Mouse (Mus musculus) heart, embryonic 13.5 days (tissue): Measurements from ENCODE around the gene Ghrh. TPM values are rescaled to one million over a fixed set of nuclear protein-coding genes. Genes with fewer than 3 reads are reported as not detected.

Experiments
- ATAC-seq: fragments of 200-750 bp; cut with Nextera tagmentation; 2 replicates; pipeline ENCODE4 v1.8.0; 2017; ENCODE audit warnings: moderate TSS enrichment; ENCODE audit not compliant: insufficient number of reproducible peaks, low FRiP score, low TSS enrichment; ENCODE audit errors: extremely low read depth
- H3K27ac ChIP-seq: fragments of 300-500 bp; sonication (generic); replicated peaks from 2 replicates; pipeline ENCODE4 v1.5.1; 2015; ENCODE audit warnings: moderate library complexity, mild to moderate bottlenecking, inconsistent platforms
- H3K27me3 ChIP-seq: fragments of 300-500 bp; sonication (generic); replicated peaks from 2 replicates; pipeline ENCODE4 v1.6.1; 2015; ENCODE audit warnings: mild to moderate bottlenecking, inconsistent platforms
- H3K36me3 ChIP-seq: fragments of 300-500 bp; sonication (generic); 2 replicates; pipeline ENCODE4 v1.6.1; 2015; ENCODE audit warnings: mild to moderate bottlenecking, inconsistent platforms
- H3K4me1 ChIP-seq: fragments of 300-500 bp; sonication (generic); 2 replicates; pipeline ENCODE4 v1.6.1; 2015; ENCODE audit warnings: inconsistent platforms
- H3K4me2 ChIP-seq: fragments of 300-500 bp; sonication (generic); 2 replicates; pipeline ENCODE4 v1.6.1; 2015; ENCODE audit warnings: inconsistent platforms, mild to moderate bottlenecking, moderate library complexity
- H3K4me3 ChIP-seq: fragments of 300-500 bp; sonication (generic); 2 replicates; pipeline ENCODE4 v1.5.1; 2015; ENCODE audit warnings: moderate library complexity, mild to moderate bottlenecking, inconsistent platforms
- H3K9ac ChIP-seq: fragments of 300-500 bp; sonication (generic); 2 replicates; pipeline ENCODE4 v1.6.1; 2015; ENCODE audit warnings: inconsistent platforms, mild to moderate bottlenecking, moderate library complexity
- H3K9me3 ChIP-seq: fragments of 300-500 bp; sonication (generic); 2 replicates; pipeline ENCODE4 v1.6.1; 2016; ENCODE audit warnings: inconsistent platforms
- WGBS: fragments of 180-500 bp; shearing (Covaris S2); methylation state at CpG from one replicate; pipeline ENCODE4 v1.1.7; 2015; ENCODE audit warnings: mixed read lengths; 5-methylcytosine and 5-hydroxymethylcytosine counted together
- polyA plus RNA-seq: library from polyadenylated mRNA; unstranded; fragments of >200 nt; fragmentation: Nextera tagmentation; extraction: Ambion mirVana; gene quantifications from 2 replicates; pipeline ENCODE4 v1.2.1, GENCODE M21; 2015

Ghrh gene
- polyA plus RNA-seq, 1 experiment from 2014 or later = not detected

DNA sequence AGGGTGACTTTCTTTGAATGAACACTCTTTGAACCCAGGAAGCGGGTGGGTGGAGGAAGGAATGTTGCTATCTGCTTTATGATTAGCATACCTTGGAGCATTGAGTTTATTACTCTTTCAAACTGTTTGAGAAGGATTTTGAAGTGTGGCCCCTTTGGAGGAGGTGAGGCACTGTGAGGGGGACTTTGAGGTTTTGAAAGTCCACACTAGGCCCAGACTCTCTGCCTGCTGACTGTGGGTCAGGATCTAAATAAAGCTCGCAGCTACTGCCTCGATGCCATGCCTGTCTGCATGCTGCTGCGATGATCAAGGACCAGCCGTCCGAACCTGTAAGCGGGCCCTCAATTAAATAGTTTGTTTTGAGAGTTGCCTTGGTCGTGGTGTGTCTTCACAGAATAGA lies 27.7 kb upstream of the Ghrh start:
- Histone ChIP-seq H3K27ac (peak overlapping the region; percentile 59; the same call in 1 of the 2 replicates), H3K27me3 (no peaks in the 10 kb centered on the region), H3K4me3 (no peak overlapping the region), H3K9ac (peak overlapping the region; percentile 24; the same call in 1 of the 2 replicates), H3K36me3 (peaks cover 28% of the 10 kb centered on the region), H3K9me3 (no peaks in the 10 kb centered on the region), H3K4me1 (peaks cover 66% of the 10 kb centered on the region), H3K4me2 (peak overlapping the region; percentile 26; the same call in 1 of the 2 replicates)
- no peak for ATAC-seq
- 48% methylated on average over 8 of the region's 8 CpGs for WGBS

DNA sequence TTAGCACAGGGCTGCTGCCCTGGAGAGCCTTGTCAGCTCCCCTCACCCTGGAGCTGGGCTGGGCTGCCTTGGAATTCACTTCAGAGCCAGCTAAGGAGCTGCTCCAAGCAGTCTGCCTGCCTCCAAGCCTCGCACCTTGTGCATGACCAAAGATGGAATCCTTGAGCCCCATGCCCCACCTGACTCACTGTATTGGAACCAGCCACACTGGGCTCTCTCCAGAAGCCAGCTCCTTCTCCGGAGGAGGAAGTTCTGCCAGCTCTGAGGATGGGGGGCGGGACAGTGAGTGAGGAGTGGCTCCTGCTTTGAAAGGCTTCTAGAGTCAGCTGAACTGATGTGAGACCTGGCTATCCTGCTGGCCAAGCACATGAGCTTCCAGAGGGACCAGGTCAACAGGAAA lies 26.4 kb upstream of the Ghrh start:
- Histone ChIP-seq H3K4me3 (no peak overlapping the region), H3K27ac (0 out of 2 replicates have a peak overlapping the region, but pooled peaks have one; percentile 1), H3K9ac (peak overlapping the region; percentile 38; the same call in 1 of the 2 replicates), H3K4me2 (no peak overlapping the region), H3K9me3 (no peaks in the 10 kb centered on the region), H3K4me1 (peaks cover 70% of the 10 kb centered on the region), H3K27me3 (no peaks in the 10 kb centered on the region), H3K36me3 (peaks cover 18% of the 10 kb centered on the region)
- ATAC-seq = no peak
- WGBS = 71% methylated on average over 3 of the region's 3 CpGs

DNA sequence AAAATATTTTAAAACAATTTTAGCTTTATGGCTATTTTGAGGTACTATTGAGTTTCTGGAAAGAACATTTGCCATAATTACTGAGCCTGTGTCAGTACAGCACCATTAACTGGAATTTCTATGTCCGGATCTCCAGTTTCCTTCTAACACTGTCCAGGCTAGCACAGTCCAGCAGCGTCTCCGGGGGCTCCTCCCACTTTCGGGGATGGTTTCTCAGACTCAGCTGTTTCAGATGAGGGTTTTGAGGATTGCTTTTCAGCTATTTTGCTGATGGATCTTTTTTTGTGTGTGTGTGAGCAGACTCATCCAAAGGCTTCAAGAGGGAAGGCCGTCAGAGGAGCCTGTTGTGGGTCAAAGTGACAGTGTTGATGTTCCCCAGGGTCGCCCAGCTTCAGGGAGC lies 24.4 kb upstream of the Ghrh start:
- peaks cover 66% of the 10 kb centered on the region for H3K4me1 ChIP-seq
- no peaks in the 10 kb centered on the region for H3K9me3 ChIP-seq
- no peak overlapping the region for H3K4me3 ChIP-seq
- ATAC-seq = no peak
- no peak overlapping the region for H3K4me2 ChIP-seq
- H3K36me3 ChIP-seq = peaks cover 18% of the 10 kb centered on the region
- H3K9ac ChIP-seq = peak overlapping the region; percentile 42; the same call in 1 of the 2 replicates
- 40% methylated on average over 6 of the region's 6 CpGs for WGBS
- H3K27ac ChIP-seq = 0 out of 2 replicates have a peak overlapping the region, but pooled peaks have one; percentile 12
- no peaks in the 10 kb centered on the region for H3K27me3 ChIP-seq

DNA sequence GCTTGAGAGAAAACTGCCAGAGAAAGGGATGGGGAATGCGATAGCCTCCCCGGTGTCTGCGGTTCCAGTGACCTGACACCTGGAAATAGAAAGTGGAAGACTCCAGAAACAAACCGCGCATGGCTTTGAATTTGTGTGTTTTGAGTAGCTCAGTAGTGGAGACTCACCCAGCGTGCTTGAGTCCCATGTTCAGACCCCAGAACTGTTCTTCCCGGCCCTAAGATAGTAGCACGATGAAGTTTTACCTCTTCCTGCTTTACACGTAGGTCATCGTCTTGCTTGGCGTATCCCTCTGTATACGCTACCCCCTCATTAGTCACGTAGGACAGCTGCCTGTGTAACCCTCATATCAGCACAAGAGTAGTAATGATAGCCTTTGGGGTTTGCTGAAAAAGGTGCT lies 20.7 kb upstream of the Ghrh start:
- Histone ChIP-seq H3K36me3 (peaks cover 7% of the 10 kb centered on the region; the same call in 1 of the 2 replicates), H3K9me3 (no peaks in the 10 kb centered on the region), H3K9ac (peak overlapping the region; percentile 95), H3K27ac (peak overlapping the region; percentile 90), H3K4me3 (peak overlapping the region; percentile 86), H3K4me1 (peaks cover 39% of the 10 kb centered on the region), H3K4me2 (peak overlapping the region; percentile 81), H3K27me3 (no peaks in the 10 kb centered on the region)
- no peak for ATAC-seq
- 3% methylated on average over 13 of the region's 13 CpGs for WGBS

DNA sequence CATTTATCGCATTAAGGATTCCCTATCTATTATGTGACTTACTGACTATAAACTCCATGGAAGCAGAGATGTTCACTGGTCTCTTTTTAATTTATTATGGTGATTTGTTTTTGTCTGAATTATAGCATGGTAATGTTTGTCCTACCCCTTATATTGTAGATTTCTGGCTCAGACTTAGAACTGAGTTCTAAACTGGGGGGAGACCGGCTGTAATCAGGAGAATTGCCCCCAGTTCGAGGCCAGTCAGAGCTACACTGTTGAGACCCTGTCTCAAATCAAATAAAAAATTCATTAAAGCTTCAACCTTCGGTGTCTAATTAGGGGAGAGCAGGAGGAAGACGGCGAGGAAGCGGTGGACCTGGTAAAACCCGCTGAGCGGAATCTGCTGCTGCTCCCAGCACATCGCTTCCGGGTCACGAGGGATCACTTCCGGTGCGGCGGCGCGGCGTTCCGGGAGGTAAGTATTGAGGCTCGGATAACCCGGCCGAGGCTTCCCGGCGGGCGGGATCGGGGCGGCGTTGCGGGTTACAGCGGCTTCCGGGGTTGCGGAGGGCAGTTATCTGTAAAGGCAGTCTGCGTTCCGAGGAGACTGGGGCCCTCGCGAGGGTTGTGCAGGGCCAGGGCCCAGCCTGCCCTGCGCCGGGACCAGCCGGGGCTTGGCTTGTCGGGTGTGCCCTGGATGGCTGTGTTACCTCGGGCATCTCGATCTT lies 20.0 kb upstream of the Ghrh start, which contains the start of gene Manbal:
TSS of gene Manbal (plus strand) at position 411 of the 710 bp plus-strand sequence.
- Histone ChIP-seq H3K36me3 (peaks cover 7% of the 10 kb centered on the region; the same call in 1 of the 2 replicates), H3K4me3 (peak within 1 kb of the TSS; percentile 86), H3K4me1 (peaks cover 35% of the 10 kb centered on the region), H3K27me3 (no peaks in the 10 kb centered on the region), H3K27ac (peak within 1 kb of the TSS; percentile 90), H3K9ac (peak within 1 kb of the TSS; percentile 95), H3K9me3 (no peaks in the 10 kb centered on the region), H3K4me2 (peak within 1 kb of the TSS; percentile 81)
- 4% methylated on average over 42 of the region's 42 CpGs for WGBS
- ATAC-seq = peak; percentile 68; the same call in 1 of the 2 replicates

DNA sequence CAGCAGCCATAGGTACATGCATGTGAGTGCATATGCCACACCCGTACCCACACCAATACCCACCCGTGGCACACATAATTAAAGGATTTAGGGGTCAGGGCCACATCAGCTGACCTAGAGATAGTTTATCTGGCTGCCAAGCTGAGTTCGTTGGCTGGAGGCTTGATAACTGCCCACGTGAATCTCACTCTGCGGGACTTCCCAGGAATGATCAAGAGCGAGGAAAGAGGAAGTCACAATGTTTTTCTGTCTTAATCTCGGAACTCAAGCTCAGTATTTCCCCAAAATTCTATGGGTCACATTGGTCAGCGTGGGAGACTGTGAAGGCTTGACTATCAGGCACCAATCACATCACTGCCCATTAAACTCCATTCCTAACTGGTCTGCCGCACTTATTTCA lies 19.5 kb upstream of the Ghrh start:
- Histone ChIP-seq H3K4me3 (peak overlapping the region; percentile 86), H3K4me1 (peaks cover 34% of the 10 kb centered on the region), H3K27ac (peak overlapping the region; percentile 90), H3K9me3 (no peaks in the 10 kb centered on the region), H3K27me3 (no peaks in the 10 kb centered on the region), H3K4me2 (peak overlapping the region; percentile 81), H3K36me3 (peaks cover 7% of the 10 kb centered on the region; the same call in 1 of the 2 replicates), H3K9ac (peak overlapping the region; percentile 95)
- WGBS = 45% methylated on average over 9 of the region's 9 CpGs
- ATAC-seq = no peak

DNA sequence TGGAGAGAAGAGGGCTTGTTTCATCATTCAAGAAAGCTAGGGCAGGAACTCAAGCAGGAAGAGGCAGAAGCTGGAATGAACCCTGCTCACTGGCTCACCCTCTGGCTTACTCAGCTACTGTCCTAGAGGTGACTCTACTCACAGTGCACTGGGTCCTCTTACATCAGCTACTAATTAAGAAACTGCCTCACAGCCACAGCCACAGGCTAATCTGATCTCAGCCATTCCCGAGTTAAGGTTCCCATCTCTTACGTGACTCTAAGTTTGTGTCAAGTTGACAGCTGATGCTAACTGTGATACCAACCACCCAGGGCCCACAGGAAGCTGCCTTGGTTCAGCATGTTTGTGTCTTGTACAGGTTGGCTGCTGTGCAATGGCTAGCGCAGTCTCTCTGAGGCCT lies 15.7 kb upstream of the Ghrh start:
- Histone ChIP-seq H3K27ac (no peak overlapping the region), H3K36me3 (no peaks in the 10 kb centered on the region), H3K9ac (no peak overlapping the region), H3K4me2 (no peak overlapping the region), H3K4me3 (no peak overlapping the region), H3K27me3 (no peaks in the 10 kb centered on the region), H3K9me3 (no peaks in the 10 kb centered on the region), H3K4me1 (peaks cover 15% of the 10 kb centered on the region)
- 63% methylated on average over 3 of the region's 3 CpGs for WGBS
- no peak for ATAC-seq

DNA sequence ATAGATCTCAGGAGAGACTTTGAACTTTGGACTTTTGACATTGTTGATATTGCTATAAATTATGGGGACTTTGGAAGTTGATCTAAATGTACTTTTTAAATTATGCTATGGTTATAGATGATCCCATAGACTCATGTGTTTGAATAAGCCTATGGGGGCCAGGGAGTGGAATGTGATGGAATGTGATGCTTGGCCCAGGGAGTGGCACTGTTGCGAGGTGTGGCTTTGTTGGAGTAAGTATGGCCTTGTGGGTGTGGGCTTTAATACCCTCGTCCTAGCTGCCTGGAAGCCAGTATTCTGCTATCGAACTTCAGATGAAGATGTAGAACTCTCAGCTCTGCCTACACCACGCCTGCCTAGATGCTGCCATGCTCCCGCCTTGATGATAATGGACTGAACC lies 12.7 kb upstream of the Ghrh start:
- H3K27ac ChIP-seq = no peak overlapping the region
- WGBS = 73% methylated on average over 5 of the region's 5 CpGs

DNA sequence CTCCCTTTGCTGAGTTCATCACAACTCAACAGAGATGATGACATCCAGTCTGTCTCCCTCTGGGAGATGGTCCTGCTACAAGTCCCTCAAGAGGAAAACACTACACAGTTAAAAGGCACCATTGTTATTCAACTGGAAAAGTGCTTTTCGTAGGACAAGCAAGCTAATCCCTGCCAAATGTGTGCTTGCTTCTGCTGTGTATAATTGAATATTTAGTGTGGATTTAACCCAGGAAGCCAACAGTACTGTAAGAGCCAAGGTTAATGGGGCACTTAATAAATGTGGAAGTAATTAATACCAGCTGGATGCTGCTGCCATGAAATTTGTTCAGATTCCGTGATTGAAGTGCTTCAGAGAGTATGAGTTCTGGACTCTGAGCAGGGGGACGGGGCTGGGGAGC lies 6.8 kb upstream of the Ghrh start:
- no peaks in the 10 kb centered on the region for H3K27me3 ChIP-seq
- H3K27ac ChIP-seq = no peak overlapping the region
- H3K4me1 ChIP-seq = no peaks in the 10 kb centered on the region
- no peak overlapping the region for H3K4me2 ChIP-seq
- H3K9ac ChIP-seq = no peak overlapping the region
- ATAC-seq = no peak
- WGBS = 57% methylated on average over 3 of the region's 3 CpGs
- no peaks in the 10 kb centered on the region for H3K36me3 ChIP-seq
- 0 out of 2 replicates have a peak, but pooled peaks cover 4% of the 10 kb centered on the region for H3K9me3 ChIP-seq
- no peak overlapping the region for H3K4me3 ChIP-seq

More for the DNA sequence above, 12.7 kb upstream of the Ghrh start:
- H3K9ac ChIP-seq = no peak overlapping the region
- H3K9me3 ChIP-seq = 0 out of 2 replicates have a peak, but pooled peaks cover 4% of the 10 kb centered on the region
- H3K36me3 ChIP-seq = no peaks in the 10 kb centered on the region
- H3K4me1 ChIP-seq = peaks cover 8% of the 10 kb centered on the region
- no peak overlapping the region for H3K4me3 ChIP-seq
- no peak overlapping the region for H3K4me2 ChIP-seq
- ATAC-seq = no peak
- H3K27me3 ChIP-seq = no peaks in the 10 kb centered on the region

DNA sequence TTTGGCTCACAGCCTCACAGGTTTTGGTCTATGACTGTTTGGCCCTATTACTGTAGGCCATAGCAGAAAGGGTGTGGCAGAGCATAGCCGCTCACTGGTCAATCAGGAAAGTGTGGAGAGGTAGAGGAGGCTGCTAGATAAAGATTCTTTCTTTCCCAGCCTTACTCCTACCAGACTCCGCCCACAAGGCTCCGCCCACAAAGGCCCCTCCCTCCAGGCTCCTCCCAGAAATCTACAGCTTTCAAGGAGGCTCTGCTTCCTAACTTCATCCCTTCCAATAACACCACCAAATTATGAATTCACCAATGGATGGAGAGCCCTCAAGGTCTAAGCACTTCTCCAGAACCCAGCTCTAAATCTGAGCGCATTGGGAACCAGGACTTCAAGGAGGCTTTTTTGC lies 5.9 kb upstream of the Ghrh start:
- 0 out of 2 replicates have a peak, but pooled peaks cover 4% of the 10 kb centered on the region for H3K9me3 ChIP-seq
- no peak overlapping the region for H3K4me3 ChIP-seq
- H3K4me2 ChIP-seq = no peak overlapping the region
- ATAC-seq = no peak
- H3K27me3 ChIP-seq = no peaks in the 10 kb centered on the region
- H3K9ac ChIP-seq = no peak overlapping the region
- WGBS = 56% methylated on average over 4 of the region's 4 CpGs
- no peaks in the 10 kb centered on the region for H3K36me3 ChIP-seq
- H3K4me1 ChIP-seq = no peaks in the 10 kb centered on the region
- no peak overlapping the region for H3K27ac ChIP-seq

DNA sequence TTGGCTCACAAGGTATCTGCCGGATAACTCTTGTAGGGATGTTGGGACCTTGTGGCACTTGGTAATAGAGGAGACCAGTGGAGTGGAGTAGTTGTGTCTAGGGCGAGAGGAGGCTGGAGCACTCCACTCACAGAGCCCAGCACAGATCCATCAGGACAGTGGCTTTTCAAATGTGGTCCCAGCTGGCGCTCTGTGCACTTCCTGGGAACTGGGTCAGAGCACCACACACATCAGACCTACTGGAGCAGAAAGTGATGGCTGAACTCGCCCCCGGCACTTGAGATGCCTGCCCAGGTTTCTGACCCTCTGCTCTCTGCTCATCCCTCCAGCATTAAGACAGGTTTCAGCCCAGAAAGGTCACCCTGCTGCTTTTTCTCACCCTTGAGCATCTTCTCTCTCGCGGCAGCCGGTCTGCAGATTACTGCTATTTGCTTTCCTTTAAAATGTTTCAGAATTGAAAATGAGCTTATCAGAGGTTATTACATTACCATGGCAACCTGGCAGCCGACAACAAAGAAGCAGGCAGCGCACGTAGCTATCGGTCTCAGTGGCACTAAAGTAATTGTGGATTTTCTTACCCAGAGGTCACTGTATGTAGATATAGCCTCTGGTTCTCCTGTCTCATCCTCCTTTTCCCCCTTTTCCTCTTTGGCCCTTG lies 1.9 kb upstream of the Ghrh start:
- WGBS = 53% methylated on average over 12 of the region's 12 CpGs

More for the DNA sequence above, 1.9 kb upstream of the Ghrh start:
- H3K4me1 ChIP-seq = peaks cover 9% of the 10 kb centered on the region
- H3K4me3 ChIP-seq = no peak overlapping the region
- H3K36me3 ChIP-seq = no peaks in the 10 kb centered on the region
- no peak overlapping the region for H3K4me2 ChIP-seq
- H3K9ac ChIP-seq = no peak overlapping the region
- no peak for ATAC-seq
- no peaks in the 10 kb centered on the region; the same call in 1 of the 2 replicates for H3K27me3 ChIP-seq
- no peaks in the 10 kb centered on the region for H3K9me3 ChIP-seq
- no peak overlapping the region for H3K27ac ChIP-seq
